10 mouse cellular contexts compared by ENCODE assay signal in the genomic region with DNA sequence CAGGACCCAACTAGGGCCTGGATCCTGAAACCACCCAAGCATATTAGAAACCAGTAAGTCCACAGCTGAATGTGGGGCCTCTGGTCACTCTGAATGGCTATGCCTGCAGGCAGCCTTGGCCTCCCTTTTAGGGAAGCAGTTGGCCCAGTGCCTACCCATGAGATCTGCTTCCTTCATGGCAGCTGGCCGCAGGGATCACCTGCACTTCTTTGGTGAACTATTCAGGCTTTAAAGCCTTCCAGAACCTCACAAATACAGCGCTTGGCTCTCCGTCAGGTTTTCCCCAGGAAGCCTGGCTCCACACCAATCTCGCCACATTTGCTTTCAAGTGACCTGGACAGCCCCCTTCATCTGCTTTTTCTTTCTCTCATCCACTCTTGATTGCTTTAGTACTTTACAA. TPM values are rescaled to one million over a fixed set of nuclear protein-coding genes. Genes with fewer than 3 reads are reported as not detected.
A peak's percentile ranks its signal among the peaks of the same experiment; 100 is the strongest.
DNase-seq lines count a peak whose midpoint lies in the region; ATAC-seq lines count a peak whose summit lies in the region.
"Had no signal": no experiment of that assay in that cellular context is flagged by ENCODE, and none has a peak within 500 bp of the region (broad histone marks: within the 10 kb centered on the region; RNA-seq: fewer than 3 reads in every experiment).

No protein-coding gene starts in this region.

- WGBS in heart, embryonic 12.5 days = 76% methylated on average over 4 of the region's 4 CpGs
- WGBS in neural tube, embryonic 15.5 days = 33% methylated on average over 4 of the region's 4 CpGs
- WGBS in liver, embryonic 12.5 days (ENCODE audit: insufficient replicate concordance) = 62% methylated on average over 4 of the region's 4 CpGs

- H3K4me2 ChIP-seq in heart, embryonic 12.5 days = no peak overlapping the region
- H3K4me2 ChIP-seq in neural tube, embryonic 15.5 days = no peak overlapping the region
- H3K4me2 ChIP-seq in liver, embryonic 12.5 days = no peak overlapping the region

- no peaks in the 10 kb centered on the region for H3K36me3 ChIP-seq in heart, embryonic 12.5 days
- H3K36me3 ChIP-seq in neural tube, embryonic 15.5 days = no peaks in the 10 kb centered on the region
- H3K36me3 ChIP-seq in liver, embryonic 12.5 days = no peaks in the 10 kb centered on the region

- no peak for ATAC-seq in heart, embryonic 12.5 days (ENCODE audit: insufficient number of reproducible peaks, low FRiP score)
- ATAC-seq in neural tube, embryonic 15.5 days (ENCODE audit: low FRiP score) = 0 out of 2 replicates have a peak, but pooled peaks have one; percentile 28
- no peak for ATAC-seq in liver, embryonic 12.5 days

- H3K9ac ChIP-seq in heart, embryonic 12.5 days = no peak overlapping the region
- no peak overlapping the region for H3K9ac ChIP-seq in neural tube, embryonic 15.5 days (replicated peaks)
- no peak overlapping the region for H3K9ac ChIP-seq in liver, embryonic 12.5 days

- H3K9me3 ChIP-seq in heart, embryonic 12.5 days (replicated peaks) = no peaks in the 10 kb centered on the region
- H3K9me3 ChIP-seq in neural tube, embryonic 15.5 days (replicated peaks) = no peaks in the 10 kb centered on the region
- H3K9me3 ChIP-seq in liver, embryonic 12.5 days (replicated peaks) = no peaks in the 10 kb centered on the region

- no peak overlapping the region for H3K27ac ChIP-seq in heart, embryonic 12.5 days (ENCODE audit: poor library complexity, severe bottlenecking)
- H3K27ac ChIP-seq in neural tube, embryonic 15.5 days (replicated peaks) = no peak overlapping the region
- H3K27ac ChIP-seq in liver, embryonic 12.5 days = no peak overlapping the region

- peak; percentile 54 for DNase-seq in heart, postnatal 10 days
- DNase-seq in right cerebral cortex, postnatal 4 days = peak; percentile 46
- no peak for DNase-seq in right cerebral cortex, adult 18-20 months
- peak; percentile 30 to 52 for DNase-seq in heart, postnatal 14 days
- DNase-seq in spleen, adult 18-20 months = no peak
- DNase-seq: adrenal gland, adult 8-10 months had no signal

- H3K4me1 ChIP-seq in heart, embryonic 12.5 days (replicated peaks) = peaks cover 15% of the 10 kb centered on the region
- peaks cover 3% of the 10 kb centered on the region; the same call in 1 of the 2 replicates for H3K4me1 ChIP-seq in neural tube, embryonic 15.5 days
- H3K4me1 ChIP-seq in liver, embryonic 12.5 days = no peaks in the 10 kb centered on the region

- intact Hi-C loops in heart, postnatal 10 days (cut with DNase I) = no loop called here
- intact Hi-C loops in heart, postnatal 14 days (cut with DNase I) = no loop called here

- H3K27me3 ChIP-seq in heart, embryonic 12.5 days (replicated peaks) = no peaks in the 10 kb centered on the region
- H3K27me3 ChIP-seq in neural tube, embryonic 15.5 days (replicated peaks) = no peaks in the 10 kb centered on the region
- no peaks in the 10 kb centered on the region for H3K27me3 ChIP-seq in liver, embryonic 12.5 days (replicated peaks)

- no peak overlapping the region for H3K4me3 ChIP-seq in heart, embryonic 12.5 days
- H3K4me3 ChIP-seq in neural tube, embryonic 15.5 days (replicated peaks) = no peak overlapping the region
- H3K4me3 ChIP-seq in liver, embryonic 12.5 days = no peak overlapping the region
- H3K4me3 ChIP-seq: erythroblast, embryonic 14.5 days had no signal

RNA-seq across cellular contexts. Expression of gene Wnt5a, which starts 31.3 kb away (rescaled TPM):
- 10 to 100 TPM in 1 of 2 experiments, 1 to 10 TPM in 1; 7.4 to 13.3 TPM for total RNA-seq in heart, postnatal 10 days (2021)
- polyA plus RNA-seq in heart, embryonic 12.5 days (2016; fragmentation: Nextera tagmentation; extraction: Ambion mirVana) = 40.6 and 47.4 TPM in 2 replicates
- total RNA-seq in heart, postnatal 14 days (2021) = 10 to 100 TPM; 11.4 to 12.4 TPM
- 14.9 and 18.9 TPM in 2 replicates for polyA plus RNA-seq in neural tube, embryonic 15.5 days (2015; fragmentation: Nextera tagmentation; extraction: Ambion mirVana)
- polyA plus RNA-seq in liver, embryonic 12.5 days (2016; fragmentation: Nextera tagmentation; extraction: Ambion mirVana) = 0.57 and 0.59 TPM in 2 replicates
- polyA plus RNA-seq: erythroblast, embryonic 14.5 days had no signal

Comparison
In these comparisons a context has a peak if more than half of its experiments do, and no peak if none do; other contexts are left out.
1. DNase-seq: peak in heart, postnatal 10 days (2 of 2), right cerebral cortex, postnatal 4 days (single experiment) and heart, postnatal 14 days (2 of 2); none in right cerebral cortex, adult 18-20 months (single experiment) and spleen, adult 18-20 months (0 of 2).
2. RNA of gene Wnt5a, which starts 31.3 kb away (polyA plus RNA-seq): 40.6 to 47.4 TPM in heart, embryonic 12.5 days and 14.9 to 18.9 TPM in neural tube, embryonic 15.5 days; 0.57 to 0.59 TPM in liver, embryonic 12.5 days; every median in the first group is over 10 times any median in the second.